Mouse (Mus musculus) right cerebral cortex, postnatal 10 days (tissue): ENCODE measurements around the gene Nrip3.

Experiments
- DNase-seq, 2 experiments: peaks; one replicate each; pipeline ENCODE4 v3.0.0; 2021; ENCODE audit warnings: low spot score in 2 of 2

Nrip3 gene

GRCm38 (mm10) chr7:109781470-109782203 is at the start of gene Nrip3:
Gene Nrip3 (minus strand): TSS chr7:109782025.
- DNase-seq = peak; percentile 91 to 92

GRCm38 (mm10) chr7:109831376-109831775 is 49.6 kb upstream of the Nrip3 start:
- DNase-seq = no peak

- DNase-seq = no peak
Observed at GRCm38 (mm10) chr7:109826911-109827310, 45.1 kb upstream of the Nrip3 start.

- DNase-seq = no peak
Observed at GRCm38 (mm10) chr7:109825293-109825692, 43.5 kb upstream of the Nrip3 start.

- no peak for DNase-seq
Observed at GRCm38 (mm10) chr7:109818600-109818999, 36.8 kb upstream of the Nrip3 start.

- DNase-seq = no peak
Observed at GRCm38 (mm10) chr7:109817954-109818353, 36.1 kb upstream of the Nrip3 start.

- no peak for DNase-seq
Observed at GRCm38 (mm10) chr7:109813330-109814140, 31.7 kb upstream of the Nrip3 start.

GRCm38 (mm10) chr7:109807616-109808485 is 26.0 kb upstream of the Nrip3 start:
- DNase-seq = no peak

- DNase-seq = no peak
Observed at GRCm38 (mm10) chr7:109804843-109805242, 23.0 kb upstream of the Nrip3 start.

- no peak for DNase-seq
Observed at GRCm38 (mm10) chr7:109804355-109804754, 22.5 kb upstream of the Nrip3 start.

GRCm38 (mm10) chr7:109803516-109803915 is 21.7 kb upstream of the Nrip3 start:
- DNase-seq = no peak

- no peak for DNase-seq
Observed at GRCm38 (mm10) chr7:109800626-109801025, 18.8 kb upstream of the Nrip3 start.

- DNase-seq = no peak
Observed at GRCm38 (mm10) chr7:109799168-109799567, 17.3 kb upstream of the Nrip3 start.

GRCm38 (mm10) chr7:109795564-109795963 is 13.7 kb upstream of the Nrip3 start:
- no peak for DNase-seq

- DNase-seq = no peak
Observed at GRCm38 (mm10) chr7:109794556-109794955, 12.7 kb upstream of the Nrip3 start.

- peak in 1 of 2 experiments; percentile 56 for DNase-seq
Observed at GRCm38 (mm10) chr7:109792759-109793158, 10.9 kb upstream of the Nrip3 start.

- no peak for DNase-seq
Observed at GRCm38 (mm10) chr7:109790818-109791217, 9.0 kb upstream of the Nrip3 start.

GRCm38 (mm10) chr7:109787860-109788259 is 6.0 kb upstream of the Nrip3 start:
- DNase-seq = no peak

GRCm38 (mm10) chr7:109783281-109783680 is 1.5 kb upstream of the Nrip3 start:
- peak; percentile 40 to 42 for DNase-seq

- DNase-seq = no peak
Observed at GRCm38 (mm10) chr7:109781087-109781469, 747 bp downstream of the Nrip3 start.

- no peak for DNase-seq
Observed at GRCm38 (mm10) chr7:109772251-109772650, 9.6 kb downstream of the Nrip3 start.
